Mouse (Mus musculus) midbrain, embryonic 15.5 days (tissue): ENCODE data around the gene Mthfd1l. TPM values are rescaled to one million over a fixed set of nuclear protein-coding genes. Genes with fewer than 3 reads are reported as not detected.
A peak's percentile ranks its signal among the peaks of the same experiment; 100 is the strongest.

Experiments
- ATAC-seq: fragments of 200-750 bp; cut with Nextera tagmentation; replicated peaks from 2 replicates; pipeline ENCODE4 v1.8.0; 2017; ENCODE audit warnings: moderate TSS enrichment
- H3K27ac ChIP-seq: fragments of 300-500 bp; sonication (generic); 2 replicates; pipeline ENCODE4 v1.5.1; 2015; ENCODE audit warnings: mild to moderate bottlenecking, inconsistent platforms
- H3K27me3 ChIP-seq: fragments of 300-500 bp; sonication (generic); replicated peaks from 2 replicates; pipeline ENCODE4 v1.6.1; 2015; ENCODE audit warnings: inconsistent platforms
- H3K36me3 ChIP-seq: fragments of 300-500 bp; sonication (generic); replicated peaks from 2 replicates; pipeline ENCODE4 v1.6.1; 2015; ENCODE audit warnings: inconsistent platforms
- H3K4me1 ChIP-seq: fragments of 300-500 bp; sonication (generic); 2 replicates; pipeline ENCODE4 v1.6.1; 2015; ENCODE audit warnings: inconsistent platforms
- H3K4me2 ChIP-seq: fragments of 300-500 bp; sonication (generic); 2 replicates; pipeline ENCODE4 v1.6.1; 2015; ENCODE audit warnings: inconsistent platforms, mild to moderate bottlenecking, moderate library complexity
- H3K4me3 ChIP-seq: fragments of 300-500 bp; sonication (generic); 2 replicates; pipeline ENCODE4 v1.5.1; 2015; ENCODE audit warnings: mild to moderate bottlenecking, inconsistent platforms
- H3K9ac ChIP-seq: fragments of 300-500 bp; sonication (generic); 2 replicates; pipeline ENCODE4 v1.6.1; 2015; ENCODE audit warnings: mild to moderate bottlenecking, inconsistent platforms
- H3K9me3 ChIP-seq: fragments of 300-500 bp; sonication (generic); 2 replicates; pipeline ENCODE4 v1.6.1; 2016; ENCODE audit warnings: inconsistent platforms
- WGBS: fragments of 180-500 bp; shearing (Covaris S2); methylation state at CpG from one replicate; pipeline ENCODE4 v1.1.7; 2015; ENCODE audit warnings: mixed read lengths; 5-methylcytosine and 5-hydroxymethylcytosine counted together
- polyA plus RNA-seq: library from polyadenylated mRNA; unstranded; fragments of >200 nt; fragmentation: Nextera tagmentation; extraction: Ambion mirVana; gene quantifications from 2 replicates; pipeline ENCODE4 v1.2.1, GENCODE M21; 2015

Gene Mthfd1l
- polyA plus RNA-seq, 1 experiment from 2014 or later: 6.0 TPM

DNA sequence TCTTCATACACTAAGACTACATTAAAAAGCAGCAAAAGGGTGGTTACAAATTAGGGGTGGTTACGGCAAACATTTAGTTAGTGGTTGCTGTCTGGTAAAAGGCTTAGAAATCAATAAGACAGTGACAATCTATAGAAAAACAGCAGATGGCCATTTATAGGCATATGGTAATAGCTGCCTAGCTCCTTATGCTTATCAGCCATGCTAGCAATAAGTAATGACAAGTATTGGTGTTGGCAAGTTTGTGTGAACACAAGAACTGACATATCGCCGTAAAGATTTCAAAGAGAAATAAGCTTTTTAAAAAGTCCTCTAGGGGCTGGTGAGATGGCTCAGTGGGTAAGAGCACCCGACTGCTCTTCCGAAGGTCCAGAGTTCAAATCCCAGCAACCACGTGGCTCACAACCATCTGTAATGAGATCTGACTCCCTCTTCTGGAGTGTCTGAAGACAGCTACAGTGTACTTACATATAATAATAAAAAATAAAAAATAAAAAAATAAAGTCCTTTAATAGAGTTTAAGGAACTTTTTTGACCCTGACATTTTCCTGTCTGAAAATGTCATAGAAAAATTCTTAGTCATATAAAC lies 17.5 kb downstream of the Mthfd1l start:
- ATAC-seq: no peak
- 97% methylated on average over 6 of the region's 6 CpGs for WGBS
- H3K4me1 ChIP-seq: no peaks in the 10 kb centered on the region

DNA sequence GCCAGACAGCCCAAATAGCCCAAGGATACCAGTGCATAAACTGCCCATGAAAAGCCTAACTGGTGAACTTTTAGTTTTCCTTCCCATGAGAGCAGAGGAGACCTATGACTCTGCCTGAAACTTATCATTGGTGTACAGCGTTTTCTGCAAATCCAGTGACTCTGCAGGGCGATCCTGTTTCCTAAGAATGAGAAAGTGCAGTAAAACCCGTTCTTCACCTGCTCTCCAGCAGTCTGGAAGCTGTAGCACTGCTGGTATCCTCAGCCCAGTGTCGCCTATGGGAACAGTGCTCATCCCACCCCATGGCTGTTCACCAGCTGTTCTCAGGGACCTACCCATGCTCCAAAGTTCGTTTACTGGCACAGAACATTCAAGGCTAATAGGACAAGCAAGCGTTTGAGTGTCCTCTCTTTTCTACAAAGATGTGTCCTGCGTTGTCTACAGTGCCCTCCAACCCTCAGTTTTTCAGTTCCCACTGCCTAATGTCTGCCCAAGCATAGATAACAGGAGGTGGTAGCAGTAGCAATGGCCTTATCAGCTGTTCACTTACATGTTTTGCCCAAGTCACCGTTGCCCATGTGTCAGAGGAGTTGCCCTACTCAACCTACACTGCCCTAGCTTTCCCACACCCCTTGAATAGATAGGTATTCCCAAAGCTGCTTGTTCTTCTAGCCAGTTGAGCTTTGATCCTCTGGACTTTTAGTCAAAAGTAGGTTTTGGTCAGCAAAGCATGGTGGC lies 20.6 kb downstream of the Mthfd1l start:
- no peaks in the 10 kb centered on the region for H3K27me3 ChIP-seq
- no peak overlapping the region for H3K4me3 ChIP-seq
- ATAC-seq: no peak
- no peak overlapping the region for H3K9ac ChIP-seq
- no peaks in the 10 kb centered on the region for H3K4me1 ChIP-seq
- no peaks in the 10 kb centered on the region for H3K36me3 ChIP-seq
- WGBS: 91% methylated on average over 8 of the region's 8 CpGs
- H3K9me3 ChIP-seq: no peaks in the 10 kb centered on the region
- no peak overlapping the region for H3K27ac ChIP-seq
- H3K4me2 ChIP-seq: no peak overlapping the region

More for the DNA sequence above, 17.5 kb downstream of the Mthfd1l start:
- no peak overlapping the region for H3K27ac ChIP-seq
- no peaks in the 10 kb centered on the region for H3K9me3 ChIP-seq
- H3K9ac ChIP-seq: no peak overlapping the region
- H3K4me3 ChIP-seq: no peak overlapping the region
- H3K4me2 ChIP-seq: no peak overlapping the region
- no peaks in the 10 kb centered on the region for H3K27me3 ChIP-seq
- no peaks in the 10 kb centered on the region for H3K36me3 ChIP-seq

DNA sequence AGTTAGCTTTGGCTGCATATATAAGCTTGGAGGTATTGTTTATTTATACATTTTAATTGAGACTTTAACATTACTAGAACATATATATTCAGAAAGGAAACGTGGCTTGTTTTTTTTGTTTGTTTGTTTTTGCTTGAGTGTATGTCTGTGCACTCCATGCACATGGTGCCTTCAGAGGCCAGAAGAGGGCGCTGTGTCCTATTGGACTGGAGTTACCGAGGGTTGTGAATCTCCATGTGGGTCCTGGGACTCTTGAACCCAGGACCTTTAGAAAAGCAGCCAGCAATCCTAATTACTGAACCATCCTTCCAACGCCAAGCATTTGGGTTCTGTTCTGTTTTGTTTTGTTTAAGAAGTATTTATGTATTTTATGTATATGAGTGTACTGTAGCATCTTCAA lies 22.4 kb downstream of the Mthfd1l start:
- Histone ChIP-seq H3K27me3 (no peaks in the 10 kb centered on the region), H3K9me3 (no peaks in the 10 kb centered on the region), H3K4me1 (no peaks in the 10 kb centered on the region), H3K4me3 (no peak overlapping the region), H3K36me3 (no peaks in the 10 kb centered on the region), H3K27ac (no peak overlapping the region), H3K4me2 (no peak overlapping the region), H3K9ac (no peak overlapping the region)
- no peak for ATAC-seq
- 85% methylated on average over 4 of the region's 4 CpGs for WGBS

DNA sequence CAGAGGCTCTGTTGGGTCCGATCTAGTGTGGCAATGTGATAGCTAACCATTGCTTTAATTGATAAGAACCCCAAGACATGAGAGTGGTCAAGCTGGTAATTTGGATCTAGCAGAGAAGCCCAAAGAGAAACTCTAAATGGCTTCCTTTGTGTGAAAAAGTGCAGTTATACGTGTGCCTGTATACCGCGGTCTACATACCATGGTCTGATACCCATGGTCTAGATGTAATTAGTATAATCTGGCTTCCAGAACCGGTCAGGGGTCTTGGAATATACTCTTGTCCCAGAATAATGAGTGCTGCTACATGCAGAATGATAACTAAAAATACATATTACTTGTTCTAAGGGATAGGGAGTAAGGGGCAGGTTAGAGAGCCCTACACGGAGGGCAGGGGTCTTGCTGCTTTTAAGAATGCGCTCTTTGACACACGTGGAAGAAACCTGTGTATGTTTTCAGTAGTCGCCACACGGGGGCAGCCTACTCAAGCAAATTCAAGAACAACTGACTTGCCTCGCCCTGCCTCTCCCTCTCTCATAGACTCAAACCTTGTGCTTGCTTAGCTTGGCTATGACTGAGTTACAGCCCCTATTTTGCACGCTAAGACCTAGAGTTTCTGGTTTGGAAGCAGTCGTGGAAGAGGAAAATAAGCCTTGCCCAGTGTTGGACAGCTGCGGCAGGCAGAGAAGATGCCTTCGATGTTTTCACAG lies 23.4 kb downstream of the Mthfd1l start:
- no peaks in the 10 kb centered on the region for H3K4me1 ChIP-seq
- H3K9me3 ChIP-seq: no peaks in the 10 kb centered on the region
- WGBS: 53% methylated on average over 15 of the region's 15 CpGs
- ATAC-seq: peak; percentile 91
- no peaks in the 10 kb centered on the region for H3K27me3 ChIP-seq
- H3K27ac ChIP-seq: no peak overlapping the region
- H3K36me3 ChIP-seq: no peaks in the 10 kb centered on the region
- no peak overlapping the region for H3K4me3 ChIP-seq
- no peak overlapping the region for H3K4me2 ChIP-seq
- no peak overlapping the region for H3K9ac ChIP-seq

DNA sequence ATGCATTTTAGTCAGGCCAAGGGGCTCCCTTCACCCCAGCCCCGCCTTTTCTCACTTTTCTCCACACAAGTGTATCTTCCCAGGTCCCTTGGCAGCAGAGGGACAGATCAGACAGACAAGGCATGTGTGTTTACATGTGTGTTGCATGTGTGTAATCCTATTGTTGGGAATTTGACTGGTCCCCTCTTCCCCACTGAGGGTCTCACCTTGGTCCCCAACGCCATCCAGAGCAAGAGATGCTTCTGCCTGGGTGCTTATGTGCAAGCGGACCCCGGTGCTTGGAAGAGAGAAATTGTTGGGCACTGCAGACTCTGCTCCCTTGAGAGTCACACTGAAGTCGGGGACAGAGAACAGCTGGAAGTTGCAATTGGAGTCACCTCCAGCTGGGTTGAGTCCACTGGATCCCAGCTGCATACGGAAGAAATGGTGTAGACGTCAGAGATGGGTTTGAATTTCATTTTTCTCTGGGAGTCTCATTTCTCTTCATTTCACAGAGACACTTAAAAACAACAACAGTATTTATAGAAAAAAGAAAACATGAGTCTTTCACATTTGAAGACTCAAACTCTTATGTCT lies 25.0 kb downstream of the Mthfd1l start:
- no peak overlapping the region for H3K4me2 ChIP-seq
- 90% methylated on average over 7 of the region's 7 CpGs for WGBS
- no peak for ATAC-seq

DNA sequence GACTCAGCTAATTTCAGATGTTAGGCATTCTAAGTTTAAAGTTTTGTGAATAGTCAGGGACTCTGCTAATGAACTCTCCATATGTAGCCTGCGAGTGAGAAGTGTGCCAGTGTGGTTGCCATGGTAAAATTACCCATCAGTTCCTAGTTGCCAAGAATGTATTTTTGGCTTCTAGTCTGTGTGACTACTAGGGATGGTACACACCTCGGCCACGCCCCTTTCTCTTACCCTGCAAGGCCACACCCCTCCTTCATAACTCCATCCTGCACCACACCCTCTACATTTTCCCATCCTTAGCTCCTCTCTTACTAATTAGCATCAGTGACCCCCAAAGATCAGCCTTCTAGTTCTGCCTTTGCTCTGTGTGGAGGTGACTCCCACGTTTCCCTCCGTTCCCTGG lies 29.8 kb downstream of the Mthfd1l start:
- Histone ChIP-seq H3K9me3 (no peaks in the 10 kb centered on the region), H3K4me1 (no peaks in the 10 kb centered on the region), H3K27ac (no peak overlapping the region), H3K9ac (no peak overlapping the region), H3K27me3 (no peaks in the 10 kb centered on the region), H3K4me2 (no peak overlapping the region), H3K36me3 (no peaks in the 10 kb centered on the region), H3K4me3 (no peak overlapping the region)
- 88% methylated on average over 5 of the region's 5 CpGs for WGBS
- ATAC-seq: no peak

More for the DNA sequence above, 25.0 kb downstream of the Mthfd1l start:
- Histone ChIP-seq H3K4me1 (no peaks in the 10 kb centered on the region), H3K36me3 (no peaks in the 10 kb centered on the region), H3K27me3 (no peaks in the 10 kb centered on the region), H3K27ac (no peak overlapping the region), H3K4me3 (no peak overlapping the region), H3K9ac (no peak overlapping the region), H3K9me3 (no peaks in the 10 kb centered on the region)

DNA sequence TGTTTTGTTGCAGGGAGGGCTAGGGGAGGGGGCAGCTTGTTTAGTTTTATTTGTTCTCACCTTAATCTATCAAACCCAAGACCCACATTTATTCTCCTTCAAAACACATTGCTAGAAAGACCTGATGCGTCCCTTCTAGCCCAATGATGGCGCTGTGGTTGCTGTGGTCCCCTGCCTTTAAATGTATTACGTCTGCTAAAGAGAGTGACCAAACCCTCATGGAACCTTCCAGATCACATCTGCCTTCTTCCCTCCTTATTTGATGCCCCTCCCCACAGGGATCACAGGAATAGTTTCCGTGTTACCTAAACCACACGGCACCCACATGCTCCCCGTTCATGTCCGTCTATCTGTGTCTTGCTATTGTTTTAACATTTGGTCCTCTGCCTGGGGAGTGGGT lies 32.3 kb downstream of the Mthfd1l start:
- no peak overlapping the region for H3K9ac ChIP-seq
- H3K4me1 ChIP-seq: no peaks in the 10 kb centered on the region
- no peaks in the 10 kb centered on the region for H3K9me3 ChIP-seq
- WGBS: 88% methylated on average over 7 of the region's 7 CpGs
- no peak overlapping the region for H3K4me2 ChIP-seq
- H3K27ac ChIP-seq: no peak overlapping the region
- no peaks in the 10 kb centered on the region for H3K36me3 ChIP-seq
- no peak for ATAC-seq
- H3K4me3 ChIP-seq: no peak overlapping the region
- H3K27me3 ChIP-seq: no peaks in the 10 kb centered on the region

DNA sequence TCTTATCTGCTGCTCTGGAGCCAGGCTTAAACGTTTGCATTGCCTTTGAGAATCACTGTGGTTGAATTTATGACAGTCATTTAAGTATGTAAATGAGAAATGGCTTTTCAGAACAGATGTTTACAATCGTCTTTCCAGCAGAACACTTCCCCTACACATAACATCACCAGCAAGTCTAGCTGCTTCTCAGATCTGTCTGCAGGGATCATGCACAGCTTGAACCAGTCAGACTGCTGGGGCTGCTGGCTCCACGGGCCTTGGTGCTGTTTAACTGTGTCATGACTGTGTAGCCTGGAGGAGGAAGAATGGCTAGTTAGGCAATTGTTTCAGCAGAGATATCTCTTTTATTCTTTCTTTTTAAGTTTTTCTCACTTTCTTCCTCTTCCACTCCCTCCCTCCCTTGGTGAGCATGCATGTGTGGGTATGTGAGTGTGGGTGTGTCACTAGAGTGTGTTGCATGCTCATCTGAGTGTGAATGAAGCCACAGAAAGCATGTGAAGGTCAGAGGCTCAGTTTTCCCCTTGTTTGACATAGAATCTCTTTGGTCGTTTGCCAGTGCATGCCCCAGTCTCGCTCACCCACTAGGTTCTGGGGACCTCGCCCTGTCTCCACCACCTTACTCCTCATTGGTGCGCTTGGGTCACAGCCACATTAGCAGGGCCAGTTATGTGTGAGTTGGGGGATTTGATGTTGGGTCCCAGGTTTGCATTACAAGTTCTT lies 33.5 kb downstream of the Mthfd1l start:
- Histone ChIP-seq H3K9ac (no peak overlapping the region), H3K4me3 (no peak overlapping the region), H3K9me3 (no peaks in the 10 kb centered on the region), H3K4me1 (no peaks in the 10 kb centered on the region), H3K36me3 (no peaks in the 10 kb centered on the region), H3K27ac (no peak overlapping the region), H3K27me3 (no peaks in the 10 kb centered on the region), H3K4me2 (no peak overlapping the region)
- WGBS: 68% methylated on average over 7 of the region's 7 CpGs
- 0 out of 2 replicates have a peak, but pooled peaks have one; percentile 56 for ATAC-seq

DNA sequence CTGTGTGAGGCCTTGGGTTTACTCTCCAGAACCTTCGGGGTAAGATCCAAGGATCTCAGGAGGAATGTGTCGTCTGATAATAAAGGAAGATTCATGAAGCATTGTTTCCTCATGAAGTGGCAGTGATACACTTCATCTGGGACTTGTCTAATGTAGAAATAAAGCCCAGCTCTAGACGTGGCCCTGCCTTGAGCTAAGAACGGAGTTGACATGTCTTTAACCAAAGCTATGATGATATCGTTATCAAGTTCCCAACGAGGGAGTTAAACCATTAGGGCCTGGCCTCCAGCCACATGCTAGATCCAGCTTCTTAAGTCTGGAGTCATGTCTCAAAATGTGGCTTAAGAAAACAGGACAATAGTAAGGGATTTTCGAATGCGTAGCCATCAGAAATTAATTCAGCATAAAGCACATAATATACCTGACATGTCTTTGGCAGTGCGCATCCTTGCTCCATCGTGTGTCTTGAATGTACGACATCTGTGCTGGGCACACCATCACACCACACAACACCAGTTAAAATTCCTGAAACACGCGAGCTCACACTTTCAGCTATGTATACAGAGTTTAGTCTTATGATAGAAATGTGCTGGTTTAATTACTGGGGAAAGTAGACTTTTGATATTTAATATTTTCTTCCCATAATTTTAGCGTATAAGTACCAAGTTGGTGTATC lies 49.8 kb downstream of the Mthfd1l start:
- H3K9ac ChIP-seq: no peak overlapping the region
- no peaks in the 10 kb centered on the region for H3K4me1 ChIP-seq
- H3K36me3 ChIP-seq: no peaks in the 10 kb centered on the region
- no peaks in the 10 kb centered on the region for H3K9me3 ChIP-seq
- no peak overlapping the region for H3K4me3 ChIP-seq
- no peak for ATAC-seq
- H3K27me3 ChIP-seq: no peaks in the 10 kb centered on the region
- no peak overlapping the region for H3K4me2 ChIP-seq
- no peak overlapping the region for H3K27ac ChIP-seq
- 87% methylated on average over 14 of the region's 14 CpGs for WGBS

DNA sequence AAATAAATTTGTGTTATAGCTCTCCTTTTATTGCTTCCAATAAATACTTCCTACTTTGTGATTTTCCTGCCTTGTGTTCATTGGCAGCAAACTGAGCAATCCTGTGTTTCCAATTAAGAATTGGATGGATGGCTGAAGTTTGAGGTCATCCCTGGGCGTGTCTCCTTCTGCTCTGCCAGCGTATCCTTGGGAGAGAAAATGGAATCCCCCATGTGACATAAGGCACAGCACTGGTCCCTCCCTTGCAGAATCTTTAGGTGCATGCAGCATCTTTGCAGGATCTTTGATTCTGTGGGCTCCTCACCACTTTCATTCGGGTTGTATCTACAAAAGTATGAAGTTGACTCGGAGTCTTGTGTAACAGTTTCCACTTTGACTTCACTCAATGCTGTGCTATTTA lies 53.7 kb downstream of the Mthfd1l start:
- H3K27ac ChIP-seq: no peak overlapping the region
- ATAC-seq: no peak
- no peak overlapping the region for H3K9ac ChIP-seq
- H3K4me2 ChIP-seq: no peak overlapping the region
- no peaks in the 10 kb centered on the region for H3K36me3 ChIP-seq
- no peaks in the 10 kb centered on the region for H3K27me3 ChIP-seq
- no peaks in the 10 kb centered on the region for H3K4me1 ChIP-seq
- no peak overlapping the region for H3K4me3 ChIP-seq
- H3K9me3 ChIP-seq: no peaks in the 10 kb centered on the region
- 90% methylated on average over 4 of the region's 4 CpGs for WGBS

DNA sequence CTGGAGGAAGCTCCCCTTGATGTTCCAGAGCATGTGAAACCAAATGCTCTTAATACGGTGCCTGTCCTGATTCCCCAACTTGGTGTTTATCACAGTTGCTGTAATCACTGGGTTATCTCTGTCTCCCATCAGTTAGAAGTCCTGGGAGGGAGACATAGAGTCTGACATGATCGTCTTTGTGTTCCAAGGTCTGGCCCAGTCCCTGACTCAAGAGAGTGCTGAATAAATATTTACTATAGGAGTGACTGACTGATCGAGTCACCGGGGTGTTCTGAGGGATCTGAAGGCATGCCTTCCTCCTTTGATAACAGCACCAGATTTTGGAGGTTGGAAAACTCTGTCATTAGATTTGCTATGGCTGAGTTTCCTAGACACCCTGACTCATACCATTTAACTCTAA lies 54.5 kb downstream of the Mthfd1l start:
- no peaks in the 10 kb centered on the region for H3K36me3 ChIP-seq
- no peaks in the 10 kb centered on the region for H3K9me3 ChIP-seq
- no peak overlapping the region for H3K4me3 ChIP-seq
- no peaks in the 10 kb centered on the region for H3K4me1 ChIP-seq
- no peak overlapping the region for H3K27ac ChIP-seq
- ATAC-seq: no peak
- 86% methylated on average over 4 of the region's 4 CpGs for WGBS
- H3K4me2 ChIP-seq: no peak overlapping the region
- H3K9ac ChIP-seq: no peak overlapping the region
- no peaks in the 10 kb centered on the region for H3K27me3 ChIP-seq
